Mouse (Mus musculus) hindbrain, embryonic 15.5 days (tissue): ENCODE results near the gene Lcat. TPM values are rescaled to one million over a fixed set of nuclear protein-coding genes. Genes with fewer than 3 reads are reported as not detected.

Experiments used
- ATAC-seq: fragments of 200-750 bp; cut with Nextera tagmentation; 2 replicates; pipeline ENCODE4 v1.8.0; 2017; ENCODE audit warnings: low read depth, moderate number of reproducible peaks, moderate TSS enrichment; ENCODE audit not compliant: low FRiP score
- H3K27ac ChIP-seq: fragments of 300-500 bp; sonication (generic); replicated peaks from 2 replicates; pipeline ENCODE4 v1.5.1; 2015; ENCODE audit warnings: mild to moderate bottlenecking, inconsistent platforms
- H3K27me3 ChIP-seq: fragments of 300-500 bp; sonication (generic); 2 replicates; pipeline ENCODE4 v1.6.1; 2015; ENCODE audit warnings: control low read depth, inconsistent platforms
- H3K36me3 ChIP-seq: fragments of 300-500 bp; sonication (generic); 2 replicates; pipeline ENCODE4 v1.6.1; 2015; ENCODE audit warnings: control low read depth, inconsistent platforms
- H3K4me1 ChIP-seq: fragments of 300-500 bp; sonication (generic); replicated peaks from 2 replicates; pipeline ENCODE4 v1.6.1; 2015; ENCODE audit warnings: control low read depth, inconsistent platforms
- H3K4me2 ChIP-seq: fragments of 300-500 bp; sonication (generic); 2 replicates; pipeline ENCODE4 v1.6.1; 2015; ENCODE audit warnings: moderate library complexity, mild to moderate bottlenecking, inconsistent platforms
- H3K4me3 ChIP-seq: fragments of 300-500 bp; sonication (generic); 2 replicates; pipeline ENCODE4 v1.5.1; 2015; ENCODE audit warnings: mild to moderate bottlenecking, inconsistent platforms
- H3K9ac ChIP-seq: fragments of 300-500 bp; sonication (generic); 2 replicates; pipeline ENCODE4 v1.6.1; 2015; ENCODE audit warnings: inconsistent platforms
- H3K9me3 ChIP-seq: fragments of 300-500 bp; sonication (generic); 2 replicates; pipeline ENCODE4 v1.6.1; 2016; ENCODE audit warnings: control low read depth, inconsistent platforms
- WGBS: fragments of 180-500 bp; shearing (Covaris S2); methylation state at CpG from one replicate; pipeline ENCODE4 v1.1.7; 2015; 5-methylcytosine and 5-hydroxymethylcytosine counted together
- polyA plus RNA-seq: library from polyadenylated mRNA; unstranded; fragments of >200 nt; fragmentation: Nextera tagmentation; extraction: Ambion mirVana; gene quantifications from 2 replicates; pipeline ENCODE4 v1.2.1, GENCODE M21; 2015

Lcat gene
- polyA plus RNA-seq, 1 experiment from 2014 or later = 5.0 TPM

- Histone ChIP-seq H3K4me2 (no peak overlapping the region), H3K9ac (no peak overlapping the region), H3K27ac (no peak overlapping the region), H3K4me1 (peaks cover 11% of the 10 kb centered on the region), H3K4me3 (no peak overlapping the region), H3K9me3 (no peaks in the 10 kb centered on the region), H3K36me3 (no peaks in the 10 kb centered on the region), H3K27me3 (no peaks in the 10 kb centered on the region)
- no peak for ATAC-seq
- WGBS = 91% methylated on average over 11 of the region's 11 CpGs
These were observed 1.2 kb downstream of the Lcat start for GRCm38 (mm10) chr8:105942026-105942425.

GRCm38 (mm10) chr8:105938306-105938669, 4.9 kb downstream of the Lcat start, which contains the start of gene Psmb10:
Psmb10 (minus strand) TSS chr8:105938444.
- ATAC-seq = no peak
- H3K27ac ChIP-seq = peak within 1 kb of the TSS; percentile 94
- 37% methylated on average over 4 of the region's 4 CpGs for WGBS
- H3K9me3 ChIP-seq = no peaks in the 10 kb centered on the region
- H3K4me3 ChIP-seq = peak within 1 kb of the TSS; percentile 56
- no peaks in the 10 kb centered on the region for H3K36me3 ChIP-seq
- H3K4me1 ChIP-seq = peaks cover 26% of the 10 kb centered on the region
- H3K4me2 ChIP-seq = peak within 1 kb of the TSS; percentile 92
- H3K9ac ChIP-seq = peak within 1 kb of the TSS; percentile 78
- H3K27me3 ChIP-seq = no peaks in the 10 kb centered on the region

GRCm38 (mm10) chr8:105937496-105938305, 5.5 kb downstream of the Lcat start:
- peak overlapping the region; percentile 94 for H3K27ac ChIP-seq
- H3K36me3 ChIP-seq = no peaks in the 10 kb centered on the region
- ATAC-seq = peak; percentile 36
- peaks cover 26% of the 10 kb centered on the region for H3K4me1 ChIP-seq
- peak overlapping the region; percentile 56 for H3K4me3 ChIP-seq
- H3K9me3 ChIP-seq = no peaks in the 10 kb centered on the region
- 2% methylated on average over 33 of the region's 33 CpGs for WGBS
- no peaks in the 10 kb centered on the region for H3K27me3 ChIP-seq
- H3K9ac ChIP-seq = peak overlapping the region; percentile 78
- peak overlapping the region; percentile 92 for H3K4me2 ChIP-seq

GRCm38 (mm10) chr8:105936866-105937475, 6.2 kb downstream of the Lcat start:
- Histone ChIP-seq H3K4me1 (peaks cover 26% of the 10 kb centered on the region), H3K4me2 (peak overlapping the region; percentile 92), H3K9me3 (no peaks in the 10 kb centered on the region), H3K4me3 (peak overlapping the region; percentile 56), H3K9ac (peak overlapping the region; percentile 78), H3K36me3 (no peaks in the 10 kb centered on the region), H3K27ac (peak overlapping the region; percentile 94), H3K27me3 (no peaks in the 10 kb centered on the region)
- peak; percentile 93 for ATAC-seq
- under 1% methylated on average over 30 of the region's 30 CpGs for WGBS

GRCm38 (mm10) chr8:105935863-105936603, 7.1 kb downstream of the Lcat start:
- Histone ChIP-seq H3K27ac (peak overlapping the region; percentile 94), H3K36me3 (peaks cover 4% of the 10 kb centered on the region; the same call in 1 of the 2 replicates), H3K4me1 (peaks cover 26% of the 10 kb centered on the region), H3K4me3 (peak overlapping the region; percentile 56), H3K4me2 (peak overlapping the region; percentile 92), H3K27me3 (no peaks in the 10 kb centered on the region), H3K9me3 (no peaks in the 10 kb centered on the region), H3K9ac (peak overlapping the region; percentile 78)
- ATAC-seq = no peak
- WGBS = 34% methylated on average over 7 of the region's 7 CpGs

GRCm38 (mm10) chr8:105935105-105935504, 8.1 kb downstream of the Lcat start:
- Histone ChIP-seq H3K4me2 (no peak overlapping the region), H3K9ac (no peak overlapping the region), H3K27ac (no peak overlapping the region), H3K4me3 (no peak overlapping the region), H3K27me3 (no peaks in the 10 kb centered on the region), H3K36me3 (peaks cover 4% of the 10 kb centered on the region; the same call in 1 of the 2 replicates), H3K9me3 (no peaks in the 10 kb centered on the region), H3K4me1 (peaks cover 32% of the 10 kb centered on the region)
- 83% methylated on average over 6 of the region's 6 CpGs for WGBS
- ATAC-seq = no peak

- Histone ChIP-seq H3K4me2 (no peak within 1 kb of the TSS), H3K4me1 (peaks cover 32% of the 10 kb centered on the region), H3K36me3 (peaks cover 4% of the 10 kb centered on the region; the same call in 1 of the 2 replicates), H3K9ac (no peak within 1 kb of the TSS), H3K9me3 (no peaks in the 10 kb centered on the region), H3K27me3 (no peaks in the 10 kb centered on the region), H3K4me3 (no peak within 1 kb of the TSS), H3K27ac (no peak within 1 kb of the TSS)
- WGBS = 93% methylated on average over 2 of the region's 2 CpGs
- no peak for ATAC-seq
These were observed 9.4 kb downstream of the Lcat start, which contains the start of gene Ctrl for GRCm38 (mm10) chr8:105933762-105934161. Ctrl (minus strand) TSS chr8:105933862.

GRCm38 (mm10) chr8:105932525-105932924, 10.7 kb downstream of the Lcat start:
- peaks cover 4% of the 10 kb centered on the region; the same call in 1 of the 2 replicates for H3K36me3 ChIP-seq
- peaks cover 22% of the 10 kb centered on the region for H3K4me1 ChIP-seq
- H3K9ac ChIP-seq = no peak overlapping the region
- no peak overlapping the region for H3K4me3 ChIP-seq
- H3K9me3 ChIP-seq = no peaks in the 10 kb centered on the region
- no peak overlapping the region for H3K4me2 ChIP-seq
- no peak for ATAC-seq
- 90% methylated on average over 11 of the region's 11 CpGs for WGBS
- no peaks in the 10 kb centered on the region for H3K27me3 ChIP-seq
- no peak overlapping the region for H3K27ac ChIP-seq

- Histone ChIP-seq H3K27me3 (no peaks in the 10 kb centered on the region), H3K36me3 (peaks cover 4% of the 10 kb centered on the region; the same call in 1 of the 2 replicates), H3K9me3 (no peaks in the 10 kb centered on the region), H3K9ac (no peak overlapping the region), H3K27ac (no peak overlapping the region), H3K4me3 (no peak overlapping the region), H3K4me2 (no peak overlapping the region), H3K4me1 (peaks cover 17% of the 10 kb centered on the region)
- 90% methylated on average over 3 of the region's 3 CpGs for WGBS
- ATAC-seq = no peak
These were observed 11.9 kb downstream of the Lcat start for GRCm38 (mm10) chr8:105931271-105931670.

- peak; percentile 68 for ATAC-seq
- H3K27ac ChIP-seq = peak overlapping the region; percentile 43
- WGBS = 14% methylated on average over 8 of the region's 8 CpGs
- no peak overlapping the region for H3K4me3 ChIP-seq
- peaks cover 4% of the 10 kb centered on the region; the same call in 1 of the 2 replicates for H3K36me3 ChIP-seq
- no peak overlapping the region for H3K9ac ChIP-seq
- H3K4me2 ChIP-seq = no peak overlapping the region
- no peaks in the 10 kb centered on the region for H3K27me3 ChIP-seq
- H3K9me3 ChIP-seq = no peaks in the 10 kb centered on the region
- H3K4me1 ChIP-seq = peaks cover 11% of the 10 kb centered on the region
These were observed 12.6 kb downstream of the Lcat start for GRCm38 (mm10) chr8:105930602-105931001.

- no peak for ATAC-seq
- H3K9ac ChIP-seq = no peak overlapping the region
- H3K4me1 ChIP-seq = no peaks in the 10 kb centered on the region
- no peak overlapping the region for H3K27ac ChIP-seq
- H3K9me3 ChIP-seq = no peaks in the 10 kb centered on the region
- H3K4me3 ChIP-seq = no peak overlapping the region
- H3K4me2 ChIP-seq = no peak overlapping the region
- no peaks in the 10 kb centered on the region for H3K27me3 ChIP-seq
- 71% methylated on average over 3 of the region's 3 CpGs for WGBS
- H3K36me3 ChIP-seq = no peaks in the 10 kb centered on the region
These were observed 18.1 kb downstream of the Lcat start for GRCm38 (mm10) chr8:105925123-105925522.
